Mouse (Mus musculus): ENCODE measurements around the gene Ttll7. TPM values are rescaled to one million over a fixed set of nuclear protein-coding genes. Genes with fewer than 3 reads are reported as not detected.
A peak's percentile ranks its signal among the peaks of the same experiment; 100 is the strongest.

Gene Ttll7
- polyA plus RNA-seq, 1 experiment from 2014 or later, result 2.7 TPM

GRCm38 (mm10) chr3:146875929-146876328, 23.8 kb downstream of the Ttll7 start:
- no peak overlapping the region for H3K4me3 ChIP-seq (ENCODE audit: control insufficient read depth in 1 of 2, insufficient read depth in 1 of 2, low read depth in 1 of 2, low read length in 2 of 2)
- H3K4me1 ChIP-seq (ENCODE audit: control insufficient read depth in 2 of 2, insufficient read depth in 2 of 2, low read length in 2 of 2), result 0 out of 4 replicates have a peak, but pooled peaks cover 2 to 4% of the 10 kb centered on the region in 2 experiments
- H3K4me2 ChIP-seq (ENCODE audit: low read length), result no peak overlapping the region
- no peak overlapping the region for H3K9ac ChIP-seq (ENCODE audit: low read length)
- no peaks in the 10 kb centered on the region for H3K27me3 ChIP-seq (ENCODE audit: control insufficient read depth, insufficient read depth, low read length)
- H3K9me3 ChIP-seq (ENCODE audit: control insufficient read depth, low read length), result peaks cover 5% of the 10 kb centered on the region
- peak overlapping the region; percentile 53 to 67; a peak in 3 of 4 replicates for H3K27ac ChIP-seq (replicated peaks in 1 of 2; ENCODE audit: control insufficient read depth in 1 of 2, insufficient read depth in 1 of 2, low read depth in 2 of 2, low read length in 2 of 2)
- 17% methylated on average over 2 of the region's 2 CpGs for WGBS
- ATAC-seq (ENCODE audit: insufficient number of reproducible peaks, insufficient read depth, low FRiP score, low read depth), result no peak; the same call in 1 of the 2 replicates
- no peaks in the 10 kb centered on the region for H3K36me3 ChIP-seq (ENCODE audit: control insufficient read depth, insufficient read depth, low read length)

- WGBS, result 88% methylated on average over 13 of the region's 13 CpGs
- H3K4me1 ChIP-seq (ENCODE audit: control insufficient read depth in 2 of 2, insufficient read depth in 2 of 2, low read length in 2 of 2), result no peaks in the 10 kb centered on the region
- H3K4me2 ChIP-seq (ENCODE audit: low read length), result no peak overlapping the region
- no peaks in the 10 kb centered on the region for H3K36me3 ChIP-seq (ENCODE audit: control insufficient read depth, insufficient read depth, low read length)
- H3K9ac ChIP-seq (ENCODE audit: low read length), result no peak overlapping the region
- H3K4me3 ChIP-seq (ENCODE audit: control insufficient read depth in 1 of 2, insufficient read depth in 1 of 2, low read depth in 1 of 2, low read length in 2 of 2), result no peak overlapping the region
- no peaks in the 10 kb centered on the region for H3K9me3 ChIP-seq (ENCODE audit: control insufficient read depth, low read length)
- H3K27me3 ChIP-seq (ENCODE audit: control insufficient read depth, insufficient read depth, low read length), result no peaks in the 10 kb centered on the region
- no peak for ATAC-seq (ENCODE audit: insufficient number of reproducible peaks, insufficient read depth, low FRiP score, low read depth)
- no peak overlapping the region for H3K27ac ChIP-seq (replicated peaks in 1 of 2; ENCODE audit: control insufficient read depth in 1 of 2, insufficient read depth in 1 of 2, low read depth in 2 of 2, low read length in 2 of 2)
Observed at GRCm38 (mm10) chr3:146893931-146894330, 41.8 kb downstream of the Ttll7 start.

- Histone ChIP-seq H3K9me3 (ENCODE audit: control insufficient read depth, low read length) (no peaks in the 10 kb centered on the region), H3K36me3 (ENCODE audit: control insufficient read depth, insufficient read depth, low read length) (no peaks in the 10 kb centered on the region), H3K4me1 (ENCODE audit: control insufficient read depth in 2 of 2, insufficient read depth in 2 of 2, low read length in 2 of 2) (no peaks in the 10 kb centered on the region), H3K4me2 (ENCODE audit: low read length) (no peak overlapping the region), H3K27me3 (ENCODE audit: control insufficient read depth, insufficient read depth, low read length) (no peaks in the 10 kb centered on the region), H3K4me3 (ENCODE audit: control insufficient read depth in 1 of 2, insufficient read depth in 1 of 2, low read depth in 1 of 2, low read length in 2 of 2) (no peak overlapping the region), H3K27ac (replicated peaks in 1 of 2; ENCODE audit: control insufficient read depth in 1 of 2, insufficient read depth in 1 of 2, low read depth in 2 of 2, low read length in 2 of 2) (no peak overlapping the region), H3K9ac (ENCODE audit: low read length) (no peak overlapping the region)
- 76% methylated on average over 8 of the region's 8 CpGs for WGBS
- ATAC-seq (ENCODE audit: insufficient number of reproducible peaks, insufficient read depth, low FRiP score, low read depth), result no peak
Observed at GRCm38 (mm10) chr3:146896581-146896980, 44.4 kb downstream of the Ttll7 start.

GRCm38 (mm10) chr3:146900094-146900493, 47.9 kb downstream of the Ttll7 start:
- 84% methylated on average over 3 of the region's 3 CpGs for WGBS
- Histone ChIP-seq H3K27me3 (ENCODE audit: control insufficient read depth, insufficient read depth, low read length) (no peaks in the 10 kb centered on the region), H3K9me3 (ENCODE audit: control insufficient read depth, low read length) (no peaks in the 10 kb centered on the region), H3K4me3 (ENCODE audit: control insufficient read depth in 1 of 2, insufficient read depth in 1 of 2, low read depth in 1 of 2, low read length in 2 of 2) (no peak overlapping the region), H3K36me3 (ENCODE audit: control insufficient read depth, insufficient read depth, low read length) (no peaks in the 10 kb centered on the region), H3K4me1 (ENCODE audit: control insufficient read depth in 2 of 2, insufficient read depth in 2 of 2, low read length in 2 of 2) (no peaks in the 10 kb centered on the region), H3K4me2 (ENCODE audit: low read length) (no peak overlapping the region), H3K27ac (replicated peaks in 1 of 2; ENCODE audit: control insufficient read depth in 1 of 2, insufficient read depth in 1 of 2, low read depth in 2 of 2, low read length in 2 of 2) (no peak overlapping the region), H3K9ac (ENCODE audit: low read length) (no peak overlapping the region)
- ATAC-seq (ENCODE audit: insufficient number of reproducible peaks, insufficient read depth, low FRiP score, low read depth), result no peak

GRCm38 (mm10) chr3:146901729-146902128, 49.6 kb downstream of the Ttll7 start:
- Histone ChIP-seq H3K36me3 (ENCODE audit: control insufficient read depth, insufficient read depth, low read length) (no peaks in the 10 kb centered on the region), H3K4me2 (ENCODE audit: low read length) (no peak overlapping the region), H3K9ac (ENCODE audit: low read length) (no peak overlapping the region), H3K9me3 (ENCODE audit: control insufficient read depth, low read length) (no peaks in the 10 kb centered on the region), H3K27me3 (ENCODE audit: control insufficient read depth, insufficient read depth, low read length) (no peaks in the 10 kb centered on the region), H3K4me3 (ENCODE audit: control insufficient read depth in 1 of 2, insufficient read depth in 1 of 2, low read depth in 1 of 2, low read length in 2 of 2) (no peak overlapping the region), H3K27ac (replicated peaks in 1 of 2; ENCODE audit: control insufficient read depth in 1 of 2, insufficient read depth in 1 of 2, low read depth in 2 of 2, low read length in 2 of 2) (no peak overlapping the region), H3K4me1 (ENCODE audit: control insufficient read depth in 2 of 2, insufficient read depth in 2 of 2, low read length in 2 of 2) (no peaks in the 10 kb centered on the region)
- WGBS, result 76% methylated on average over 4 of the region's 4 CpGs
- ATAC-seq (ENCODE audit: insufficient number of reproducible peaks, insufficient read depth, low FRiP score, low read depth), result no peak

DNA sequence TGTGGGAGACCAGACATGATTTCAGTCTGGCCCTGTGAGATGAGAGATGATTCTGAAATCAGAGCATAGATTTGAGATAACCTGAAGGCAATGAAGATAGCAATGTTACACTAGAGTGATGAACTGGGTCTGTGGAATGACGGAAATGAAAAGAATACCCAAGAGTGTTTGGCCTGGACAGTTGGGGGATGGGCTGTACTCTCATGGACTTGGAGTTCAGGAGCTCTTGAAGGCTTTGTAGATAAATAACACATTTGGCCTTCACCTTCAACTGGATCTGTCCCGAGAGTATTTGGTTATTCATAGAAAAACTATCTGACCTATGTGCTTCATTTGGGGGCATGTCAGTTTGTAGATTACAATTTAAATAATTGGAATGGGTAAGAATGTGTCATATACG, 53.4 kb downstream of the Ttll7 start:
- no peaks in the 10 kb centered on the region for H3K9me3 ChIP-seq (ENCODE audit: control insufficient read depth, low read length)
- no peak overlapping the region for H3K9ac ChIP-seq (ENCODE audit: low read length)
- no peak overlapping the region for H3K4me3 ChIP-seq (ENCODE audit: control insufficient read depth in 1 of 2, insufficient read depth in 1 of 2, low read depth in 1 of 2, low read length in 2 of 2)
- H3K27ac ChIP-seq (replicated peaks in 1 of 2; ENCODE audit: control insufficient read depth in 1 of 2, insufficient read depth in 1 of 2, low read depth in 2 of 2, low read length in 2 of 2), result no peak overlapping the region
- H3K36me3 ChIP-seq (ENCODE audit: control insufficient read depth, insufficient read depth, low read length), result no peaks in the 10 kb centered on the region
- no peak overlapping the region for H3K4me2 ChIP-seq (ENCODE audit: low read length)
- no peaks in the 10 kb centered on the region for H3K4me1 ChIP-seq (ENCODE audit: control insufficient read depth in 2 of 2, insufficient read depth in 2 of 2, low read length in 2 of 2)
- WGBS, result 62% methylated on average over 3 of the region's 3 CpGs
- ATAC-seq (ENCODE audit: insufficient number of reproducible peaks, insufficient read depth, low FRiP score, low read depth), result no peak
- no peaks in the 10 kb centered on the region for H3K27me3 ChIP-seq (ENCODE audit: control insufficient read depth, insufficient read depth, low read length)

- WGBS, result 66% methylated on average over 5 of the region's 5 CpGs
- no peak overlapping the region for H3K9ac ChIP-seq (ENCODE audit: low read length)
Observed at GRCm38 (mm10) chr3:146908922-146909321, 56.8 kb downstream of the Ttll7 start.

DNA sequence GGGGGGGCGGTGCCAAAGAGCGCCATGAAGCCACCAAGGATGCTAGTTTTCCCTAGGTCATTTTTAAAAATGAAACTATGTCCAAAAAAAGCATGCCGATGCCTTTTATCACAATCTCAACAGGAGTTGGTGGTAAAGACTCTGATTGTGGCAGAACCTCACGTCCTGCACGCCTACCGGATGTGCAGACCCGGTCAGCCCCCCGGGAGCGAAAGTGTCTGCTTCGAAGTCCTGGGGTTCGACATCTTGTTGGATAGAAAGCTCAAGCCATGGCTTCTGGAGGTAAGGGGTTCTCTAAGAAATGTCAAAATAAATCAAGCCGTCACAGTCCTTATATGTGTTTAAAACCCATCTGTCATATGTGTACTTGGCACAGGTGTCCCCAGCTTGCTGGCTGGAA, 60.9 kb downstream of the Ttll7 start:
- Histone ChIP-seq H3K9me3 (ENCODE audit: control insufficient read depth, low read length) (no peaks in the 10 kb centered on the region), H3K4me1 (ENCODE audit: control insufficient read depth in 2 of 2, insufficient read depth in 2 of 2, low read length in 2 of 2) (no peaks in the 10 kb centered on the region), H3K4me2 (ENCODE audit: low read length) (no peak overlapping the region), H3K9ac (ENCODE audit: low read length) (no peak overlapping the region), H3K27ac (replicated peaks in 1 of 2; ENCODE audit: control insufficient read depth in 1 of 2, insufficient read depth in 1 of 2, low read depth in 2 of 2, low read length in 2 of 2) (no peak overlapping the region), H3K36me3 (ENCODE audit: control insufficient read depth, insufficient read depth, low read length) (no peaks in the 10 kb centered on the region), H3K4me3 (ENCODE audit: control insufficient read depth in 1 of 2, insufficient read depth in 1 of 2, low read depth in 1 of 2, low read length in 2 of 2) (no peak overlapping the region), H3K27me3 (ENCODE audit: control insufficient read depth, insufficient read depth, low read length) (no peaks in the 10 kb centered on the region)
- 87% methylated on average over 11 of the region's 12 CpGs for WGBS
- ATAC-seq (ENCODE audit: insufficient number of reproducible peaks, insufficient read depth, low FRiP score, low read depth), result no peak

More at GRCm38 (mm10) chr3:146908922-146909321, 56.8 kb downstream of the Ttll7 start:
- Histone ChIP-seq H3K4me1 (ENCODE audit: control insufficient read depth in 2 of 2, insufficient read depth in 2 of 2, low read length in 2 of 2) (no peaks in the 10 kb centered on the region), H3K27me3 (ENCODE audit: control insufficient read depth, insufficient read depth, low read length) (no peaks in the 10 kb centered on the region), H3K27ac (replicated peaks in 1 of 2; ENCODE audit: control insufficient read depth in 1 of 2, insufficient read depth in 1 of 2, low read depth in 2 of 2, low read length in 2 of 2) (no peak overlapping the region), H3K4me2 (ENCODE audit: low read length) (no peak overlapping the region), H3K36me3 (ENCODE audit: control insufficient read depth, insufficient read depth, low read length) (no peaks in the 10 kb centered on the region), H3K4me3 (ENCODE audit: control insufficient read depth in 1 of 2, insufficient read depth in 1 of 2, low read depth in 1 of 2, low read length in 2 of 2) (no peak overlapping the region), H3K9me3 (ENCODE audit: control insufficient read depth, low read length) (no peaks in the 10 kb centered on the region)
- no peak for ATAC-seq (ENCODE audit: insufficient number of reproducible peaks, insufficient read depth, low FRiP score, low read depth)

Measured in heart, embryonic 14.5 days (tissue).